Mouse (Mus musculus) liver, postnatal 0 days (tissue): ENCODE measurements at regions not wholly inside any gene's neighbourhood (a gene's known extent, or its start where the extent isn't known, plus 50 kb on each side); places are given as distances from the start of the nearest gene placed in this dataset.

Experiments used
- ATAC-seq: fragments of 200-750 bp; cut with Nextera tagmentation; 2 replicates; pipeline ENCODE4 v1.8.0; 2017; ENCODE audit warnings: mild to moderate bottlenecking, moderate library complexity
- DNase-seq: peaks from one replicate; pipeline ENCODE4 v3.0.0-alpha.2; 2016
- H3K27ac ChIP-seq: fragments of 300-500 bp; sonication (generic); 2 replicates; pipeline ENCODE4 v1.5.1; 2014; ENCODE audit warnings: antibody characterized with exemption, moderate library complexity, mild to moderate bottlenecking, low read depth
- H3K27me3 ChIP-seq: fragments of 300-500 bp; sonication (generic); 2 replicates; pipeline ENCODE4 v1.6.1; 2014; ENCODE audit warnings: low read length, control low read depth, mixed read lengths; ENCODE audit not compliant: insufficient read depth
- H3K36me3 ChIP-seq: fragments of 300-500 bp; sonication (generic); replicated peaks from 2 replicates; pipeline ENCODE4 v1.6.1; 2014; ENCODE audit warnings: mild to moderate bottlenecking, control low read depth, low read length, moderate library complexity, mixed read lengths; ENCODE audit not compliant: insufficient read depth
- H3K4me1 ChIP-seq: fragments of 300-500 bp; sonication (generic); 2 replicates; pipeline ENCODE4 v1.6.1; 2014; ENCODE audit warnings: antibody characterized with exemption, mild to moderate bottlenecking, control low read depth; ENCODE audit not compliant: insufficient read depth
- H3K4me2 ChIP-seq: fragments of 300-500 bp; sonication (generic); 2 replicates; pipeline ENCODE4 v1.6.1; 2014; ENCODE audit warnings: low read depth, mild to moderate bottlenecking, low read length, moderate library complexity, mixed read lengths
- H3K4me3 ChIP-seq: fragments of 300-500 bp; sonication (generic); 2 replicates; pipeline ENCODE4 v1.5.1; 2014; ENCODE audit warnings: low read depth, low read length
- H3K9ac ChIP-seq: fragments of 300-500 bp; sonication (generic); replicated peaks from 2 replicates; pipeline ENCODE4 v1.6.1; 2014; ENCODE audit warnings: mild to moderate bottlenecking, moderate library complexity
- H3K9me3 ChIP-seq: fragments of 300-500 bp; sonication (generic); 2 replicates; pipeline ENCODE4 v1.6.1; 2016; ENCODE audit warnings: mild to moderate bottlenecking, control low read depth, low read length, mixed read lengths
- CTCF ChIP-seq: sonication (generic); IDR thresholded peaks from 2 replicates; pipeline ENCODE4 v1.5.1; 2016; ENCODE audit warnings: antibody characterized with exemption, low read depth
- EP300 ChIP-seq: IDR thresholded peaks from 2 replicates; pipeline ENCODE4 v1.6.1; 2016; ENCODE audit warnings: antibody characterized with exemption, low read depth, mild to moderate bottlenecking
- WGBS: fragments of 180-500 bp; shearing (Covaris S2); extraction: QIAGEN DNeasy Blood & Tissue Kit; methylation state at CpG from one replicate; pipeline ENCODE4 v1.1.7; 2014; ENCODE audit not compliant: insufficient replicate concordance; 5-methylcytosine and 5-hydroxymethylcytosine counted together

GRCm38 (mm10) chr10:92453550-92453949, 268.7 kb downstream of the Nedd1 start:
- 78% methylated on average over 5 of the region's 5 CpGs for WGBS
- Histone ChIP-seq H3K9me3 (no peaks in the 10 kb centered on the region), H3K27me3 (no peaks in the 10 kb centered on the region), H3K27ac (no peak overlapping the region), H3K4me3 (no peak overlapping the region), H3K4me2 (no peak overlapping the region), H3K36me3 (no peaks in the 10 kb centered on the region), H3K9ac (no peak overlapping the region), H3K4me1 (no peaks in the 10 kb centered on the region)
- ATAC-seq, result no peak
- TF ChIP-seq CTCF (no peak), EP300 (no peak)
- no peak for DNase-seq

GRCm38 (mm10) chr10:92445957-92446356, 276.3 kb downstream of the Nedd1 start:
- Histone ChIP-seq H3K27ac (no peak overlapping the region), H3K4me2 (no peak overlapping the region), H3K9ac (no peak overlapping the region), H3K9me3 (no peaks in the 10 kb centered on the region), H3K36me3 (no peaks in the 10 kb centered on the region), H3K27me3 (no peaks in the 10 kb centered on the region), H3K4me1 (no peaks in the 10 kb centered on the region), H3K4me3 (no peak overlapping the region)
- DNase-seq, result no peak
- no peak for ATAC-seq
- 75% methylated on average over 2 of the region's 2 CpGs for WGBS
- TF ChIP-seq EP300 (no peak), CTCF (no peak)

DNA sequence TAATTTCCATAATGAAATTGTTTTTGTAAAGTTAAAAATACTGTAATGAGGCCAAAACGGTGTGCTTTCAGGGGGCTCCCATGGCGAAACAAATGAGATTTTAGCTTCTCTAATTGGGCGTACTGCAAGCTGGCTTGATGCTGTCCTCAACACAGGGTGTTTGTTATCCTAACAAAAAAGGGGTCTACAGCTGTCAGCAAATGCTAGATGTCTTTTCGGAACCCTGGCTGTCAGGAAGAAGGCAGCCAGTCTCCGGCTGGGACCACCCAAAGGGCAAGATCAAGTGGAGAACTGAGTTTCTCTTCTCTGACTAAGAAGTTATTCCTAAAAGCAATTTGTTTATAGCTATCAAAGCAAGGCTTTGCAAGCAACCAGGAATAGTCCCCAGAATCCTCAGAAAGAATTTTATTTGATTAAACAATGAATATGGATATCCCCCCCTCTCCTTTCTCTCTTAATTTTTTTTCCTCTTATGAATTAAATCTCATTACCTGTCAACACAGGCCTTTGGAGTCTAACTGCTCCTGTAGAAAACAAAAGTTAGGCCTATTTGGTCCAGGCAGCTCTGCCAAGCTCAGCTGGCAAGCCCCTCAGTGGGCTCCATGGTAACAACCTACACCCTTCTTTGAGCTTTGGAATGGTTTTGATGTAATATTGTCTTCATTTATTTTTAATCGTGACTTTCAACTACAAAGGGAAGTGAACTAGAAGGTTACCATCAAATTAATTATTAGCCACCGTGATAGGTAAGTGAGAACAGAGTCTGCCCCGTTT, 283.4 kb downstream of the Nedd1 start:
- H3K4me2 ChIP-seq, result no peak overlapping the region
- ATAC-seq (no peak), DNase-seq (no peak)
- H3K9ac ChIP-seq, result no peak overlapping the region
- no peaks in the 10 kb centered on the region for H3K9me3 ChIP-seq
- no peaks in the 10 kb centered on the region for H3K27me3 ChIP-seq
- no peak overlapping the region for H3K27ac ChIP-seq
- H3K36me3 ChIP-seq, result no peaks in the 10 kb centered on the region
- TF ChIP-seq CTCF (no peak), EP300 (no peak)
- H3K4me1 ChIP-seq, result no peaks in the 10 kb centered on the region
- H3K4me3 ChIP-seq, result no peak overlapping the region
- WGBS, result 76% methylated on average over 8 of the region's 8 CpGs

DNA sequence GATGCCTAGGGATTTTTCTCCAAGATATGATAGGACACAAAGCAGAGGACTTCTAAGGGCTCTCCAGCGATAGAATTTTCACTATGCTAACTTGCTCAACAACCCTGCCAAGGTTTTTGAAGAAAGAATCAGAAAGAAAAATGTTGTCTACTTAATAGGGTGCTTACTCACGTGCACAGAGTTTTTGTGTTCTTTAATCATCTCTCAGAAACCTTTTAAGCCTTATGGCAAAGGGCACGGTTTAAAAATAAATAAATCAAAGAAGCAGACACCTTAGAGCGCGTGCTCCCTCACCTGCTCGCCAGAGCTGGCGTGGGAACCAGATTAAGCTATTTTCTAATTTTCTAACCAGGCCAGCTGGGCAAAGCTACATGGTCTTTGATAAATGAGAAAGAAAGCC, 293.0 kb downstream of the Nedd1 start:
- DNase-seq (no peak), ATAC-seq (no peak)
- H3K27ac ChIP-seq, result no peak overlapping the region

DNA sequence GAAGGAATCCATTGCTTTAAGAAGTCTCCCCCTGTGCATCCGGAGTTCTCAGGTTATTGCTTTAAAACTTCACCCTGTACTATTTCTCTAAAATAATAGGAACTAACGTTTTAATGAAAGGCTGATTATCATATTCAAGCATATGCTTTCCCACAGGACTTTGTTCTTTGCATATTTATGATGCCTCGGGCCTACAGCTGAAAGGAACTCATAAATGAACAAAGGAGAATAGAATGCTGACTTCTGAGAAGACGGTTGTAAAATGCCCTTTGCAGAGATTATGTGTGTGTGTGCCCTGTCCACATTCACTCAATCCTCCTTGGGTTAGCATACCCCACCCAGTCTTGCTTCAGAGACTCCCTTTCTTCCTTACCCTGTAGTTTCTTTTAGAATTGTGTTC, 294.2 kb downstream of the Nedd1 start:
- Histone ChIP-seq H3K9me3 (no peaks in the 10 kb centered on the region), H3K27ac (no peak overlapping the region), H3K4me1 (no peaks in the 10 kb centered on the region), H3K4me2 (no peak overlapping the region), H3K27me3 (no peaks in the 10 kb centered on the region), H3K4me3 (no peak overlapping the region), H3K36me3 (no peaks in the 10 kb centered on the region), H3K9ac (no peak overlapping the region)
- TF ChIP-seq CTCF, result no peak
- TF ChIP-seq EP300, result no peak
- DNase-seq (no peak), ATAC-seq (no peak)
- 61% methylated on average over 4 of the region's 4 CpGs for WGBS

More for the DNA sequence above, 293.0 kb downstream of the Nedd1 start:
- TF ChIP-seq EP300, result no peak
- H3K4me3 ChIP-seq, result no peak overlapping the region
- H3K27me3 ChIP-seq, result no peaks in the 10 kb centered on the region
- H3K4me2 ChIP-seq, result no peak overlapping the region
- H3K36me3 ChIP-seq, result no peaks in the 10 kb centered on the region
- H3K9me3 ChIP-seq, result no peaks in the 10 kb centered on the region
- WGBS, result 72% methylated on average over 7 of the region's 7 CpGs
- no peak overlapping the region for H3K9ac ChIP-seq
- no peaks in the 10 kb centered on the region for H3K4me1 ChIP-seq

DNA sequence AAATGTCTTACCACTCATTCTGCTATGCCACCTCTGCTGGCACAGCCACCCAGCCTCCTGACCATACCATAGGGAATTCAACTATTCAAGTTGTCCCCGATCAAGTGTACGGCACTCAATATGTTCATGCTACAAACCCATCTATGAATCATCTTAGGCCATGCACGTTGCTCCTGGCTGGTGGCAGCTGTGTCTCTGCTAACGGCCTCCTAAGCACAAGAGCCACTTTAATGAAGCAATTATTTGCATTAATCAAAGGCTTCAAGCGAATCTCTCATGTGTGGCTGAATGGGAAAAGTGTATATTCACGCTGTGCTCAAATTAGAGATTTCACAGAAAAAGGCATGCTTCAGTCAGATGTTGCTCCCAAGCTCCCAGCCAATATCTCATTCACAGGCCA, 295.8 kb downstream of the Nedd1 start:
- H3K36me3 ChIP-seq, result no peaks in the 10 kb centered on the region
- TF ChIP-seq CTCF, result no peak
- H3K27ac ChIP-seq, result no peak overlapping the region
- DNase-seq, result no peak
- H3K27me3 ChIP-seq, result no peaks in the 10 kb centered on the region
- no peaks in the 10 kb centered on the region for H3K4me1 ChIP-seq
- no peak for ATAC-seq
- no peak overlapping the region for H3K9ac ChIP-seq
- no peak overlapping the region for H3K4me3 ChIP-seq
- H3K9me3 ChIP-seq, result no peaks in the 10 kb centered on the region
- no peak overlapping the region for H3K4me2 ChIP-seq
- 78% methylated on average over 6 of the region's 6 CpGs for WGBS

- Histone ChIP-seq H3K4me2 (no peak overlapping the region), H3K4me1 (no peaks in the 10 kb centered on the region), H3K36me3 (no peaks in the 10 kb centered on the region), H3K4me3 (no peak overlapping the region), H3K9me3 (no peaks in the 10 kb centered on the region), H3K27me3 (no peaks in the 10 kb centered on the region), H3K9ac (no peak overlapping the region), H3K27ac (no peak overlapping the region)
- no peak for TF ChIP-seq EP300
- TF ChIP-seq CTCF, result no peak
- 76% methylated on average over 7 of the region's 7 CpGs for WGBS
- no peak for ATAC-seq
- no peak for DNase-seq
Measured at GRCm38 (mm10) chr10:92412737-92413136, 309.5 kb downstream of the Nedd1 start.
